Mouse (Mus musculus) lung, adult 2 months (tissue): Measurements from ENCODE around the gene Rpgrip1l. TPM values are rescaled to one million over a fixed set of nuclear protein-coding genes. Genes with fewer than 3 reads are reported as not detected.

Experiments
- DNase-seq: peaks from one replicate; pipeline ENCODE4 v3.0.0; 2022
- H3K4me1 ChIP-seq: fragments of 200-500 bp; 2 replicates; pipeline ENCODE4 v1.6.1; 2011; ENCODE audit warnings: low read length; ENCODE audit not compliant: control insufficient read depth, insufficient read depth
- H3K4me3 ChIP-seq: fragments of 200-500 bp; replicated peaks from 2 replicates; pipeline ENCODE3; 2011; ENCODE audit warnings: low read depth, mild to moderate bottlenecking, control low read depth, low read length; ENCODE audit errors: extremely low read depth
- CTCF ChIP-seq: fragments of 200-500 bp; IDR thresholded peaks from 2 replicates; pipeline ENCODE4 v1.5.1; 2011; ENCODE audit warnings: mild to moderate bottlenecking, low read length, control low read depth; ENCODE audit not compliant: insufficient read depth
- POLR2A ChIP-seq: fragments of 200-500 bp; IDR thresholded peaks from 2 replicates; pipeline ENCODE4 v1.6.1; 2011; ENCODE audit warnings: low read depth, mild to moderate bottlenecking, control low read depth, low read length, borderline replicate concordance; ENCODE audit errors: extremely low read depth
- WGBS: fragments of 180-500 bp; shearing (Covaris S2); methylation state at CpG from one replicate; pipeline ENCODE4 v1.1.7; 2018; 5-methylcytosine and 5-hydroxymethylcytosine counted together
- polyA plus RNA-seq: library from polyadenylated mRNA; depleted of rRNA; stranded (reverse); fragments of >200 nt; gene quantifications from 2 replicates; pipeline ENCODE4 v1.2.3, GENCODE M21; 2012

Gene Rpgrip1l
- polyA plus RNA-seq, 1 experiment, result 3.6 TPM

- peaks cover 2% of the 10 kb centered on the region; the same call in 1 of the 2 replicates for H3K4me1 ChIP-seq
- H3K4me3 ChIP-seq, result no peak overlapping the region
- 86% methylated on average over 3 of the region's 3 CpGs for whole genome bisulfite sequencing
- TF ChIP-seq POLR2A (no peak), CTCF (no peak)
- DNase-seq, result no peak
Measured at GRCm38 (mm10) chr8:91352598-91352997, 39.5 kb upstream of the Rpgrip1l start.

DNA sequence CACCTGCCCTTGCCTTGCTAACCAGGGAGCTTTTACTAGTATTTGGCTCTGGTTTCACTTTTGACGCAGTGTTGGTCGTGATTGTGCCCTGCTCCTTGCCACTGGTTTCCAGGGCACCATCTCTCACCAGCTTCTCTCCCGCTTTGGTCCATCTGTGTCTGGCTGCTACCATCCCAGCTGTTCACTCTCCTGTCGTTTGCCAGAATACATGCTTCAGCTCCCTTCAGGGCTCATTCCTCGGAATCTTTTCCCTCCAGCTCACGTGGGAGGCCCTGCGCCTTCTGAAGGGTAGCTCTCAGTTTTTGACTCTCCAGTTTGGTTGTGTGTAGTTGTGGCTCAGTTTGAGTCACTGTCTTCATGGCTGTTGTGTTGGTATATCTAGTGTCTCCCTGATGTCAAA lies 37.6 kb upstream of the Rpgrip1l start:
- 60% methylated on average over 7 of the region's 7 CpGs for WGBS
- no peak for DNase-seq
- Histone ChIP-seq H3K4me3 (no peak overlapping the region), H3K4me1 (no peaks in the 10 kb centered on the region)
- TF ChIP-seq POLR2A, result no peak
- TF ChIP-seq CTCF, result no peak

DNA sequence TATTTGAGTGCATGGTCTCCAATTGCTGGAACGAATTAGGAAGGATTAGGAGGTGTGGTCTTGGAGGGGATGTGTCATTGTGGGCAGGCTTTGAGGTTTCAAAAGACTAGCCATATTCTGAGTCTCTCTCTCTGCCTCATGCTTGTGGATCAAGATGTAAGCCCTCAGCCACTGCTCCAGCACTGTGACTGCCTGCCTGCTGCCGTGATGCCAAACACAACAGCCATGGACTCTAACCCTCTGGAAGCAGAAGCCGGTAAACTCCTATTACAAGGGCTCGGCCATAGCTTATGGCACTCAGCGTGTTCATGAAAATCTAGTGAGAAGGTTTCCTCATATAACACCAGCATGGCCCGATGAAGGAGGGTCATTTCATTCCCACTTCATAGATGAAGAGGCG lies 36.8 kb upstream of the Rpgrip1l start:
- no peak overlapping the region for H3K4me3 ChIP-seq
- 89% methylated on average over 7 of the region's 7 CpGs for WGBS
- no peak for DNase-seq
- no peak for TF ChIP-seq CTCF
- TF ChIP-seq POLR2A, result no peak
- no peaks in the 10 kb centered on the region for H3K4me1 ChIP-seq

GRCm38 (mm10) chr8:91347595-91347994 lies 34.5 kb upstream of the Rpgrip1l start:
- H3K4me1 ChIP-seq, result peaks cover 4% of the 10 kb centered on the region
- H3K4me3 ChIP-seq, result no peak overlapping the region
- no peak for TF ChIP-seq CTCF
- TF ChIP-seq POLR2A, result no peak
- no peak for DNase-seq
- 57% methylated on average over 6 of the region's 6 CpGs for WGBS

GRCm38 (mm10) chr8:91347146-91347545 lies 34.1 kb upstream of the Rpgrip1l start:
- H3K4me3 ChIP-seq, result no peak overlapping the region
- WGBS, result 83% methylated on average over 10 of the region's 10 CpGs
- TF ChIP-seq CTCF, result no peak
- TF ChIP-seq POLR2A, result no peak
- no peak for DNase-seq
- H3K4me1 ChIP-seq, result peaks cover 6% of the 10 kb centered on the region

DNA sequence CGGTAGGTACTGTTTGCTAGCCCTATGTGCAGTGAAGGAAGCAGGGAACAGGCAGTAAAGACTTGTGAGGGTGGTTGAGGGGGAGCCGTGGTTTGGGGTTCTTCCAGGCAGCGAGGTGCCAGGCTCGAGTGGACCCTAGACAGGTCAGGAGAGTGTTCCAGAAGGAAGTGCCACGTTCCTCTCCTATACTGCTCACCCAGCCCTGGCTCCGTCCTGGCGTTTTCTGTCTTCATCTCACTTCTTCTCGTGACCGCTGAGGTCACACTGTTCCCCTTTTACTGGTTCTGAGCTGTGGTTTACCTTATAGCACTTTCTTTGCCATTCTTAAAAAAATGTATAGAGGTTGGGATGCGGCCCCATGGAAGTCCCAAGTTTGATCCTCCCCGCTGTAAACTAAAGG lies 31.6 kb upstream of the Rpgrip1l start:
- TF ChIP-seq CTCF (no peak), POLR2A (no peak)
- WGBS, result 79% methylated on average over 11 of the region's 11 CpGs
- no peak overlapping the region for H3K4me3 ChIP-seq

GRCm38 (mm10) chr8:91342798-91343197 lies 29.7 kb upstream of the Rpgrip1l start:
- no peak for DNase-seq
- Histone ChIP-seq H3K4me3 (no peak overlapping the region), H3K4me1 (peaks cover 7% of the 10 kb centered on the region)
- 55% methylated on average over 5 of the region's 5 CpGs for WGBS
- TF ChIP-seq CTCF (no peak), POLR2A (no peak)

More for the DNA sequence above, 31.6 kb upstream of the Rpgrip1l start:
- DNase-seq, result no peak
- peaks cover 7% of the 10 kb centered on the region for H3K4me1 ChIP-seq

GRCm38 (mm10) chr8:91342196-91342595 lies 29.1 kb upstream of the Rpgrip1l start:
- H3K4me1 ChIP-seq, result peaks cover 7% of the 10 kb centered on the region
- no peak for DNase-seq
- H3K4me3 ChIP-seq, result no peak overlapping the region
- 55% methylated on average over 5 of the region's 5 CpGs for WGBS
- TF ChIP-seq CTCF (no peak), POLR2A (no peak)

- Histone ChIP-seq H3K4me1 (peaks cover 7% of the 10 kb centered on the region), H3K4me3 (no peak overlapping the region)
- DNase-seq, result no peak
- TF ChIP-seq POLR2A, result no peak
- no peak for TF ChIP-seq CTCF
- 26% methylated on average over 1 of the region's 1 CpGs for WGBS
Measured at GRCm38 (mm10) chr8:91340746-91341145, 27.7 kb upstream of the Rpgrip1l start.

GRCm38 (mm10) chr8:91339651-91340050 lies 26.6 kb upstream of the Rpgrip1l start:
- no peak for TF ChIP-seq POLR2A
- no peak for TF ChIP-seq CTCF
- WGBS, result 64% methylated on average over 8 of the region's 8 CpGs

More at GRCm38 (mm10) chr8:91339651-91340050, 26.6 kb upstream of the Rpgrip1l start:
- no peak for DNase-seq
- H3K4me1 ChIP-seq, result peaks cover 7% of the 10 kb centered on the region
- no peak overlapping the region for H3K4me3 ChIP-seq
